Mouse (Mus musculus) CH12.LX (cell line): ENCODE data around the gene Dvl2. TPM values are rescaled to one million over a fixed set of nuclear protein-coding genes. Genes with fewer than 3 reads are reported as not detected.

Experiments used
- DNase-seq: peaks from one replicate; pipeline ENCODE4 v3.0.0-alpha.2; 2013; ENCODE audit errors: extremely low read depth
- H3K27ac ChIP-seq: 2 replicates; pipeline ENCODE4 v1.5.1; 2012; ENCODE audit warnings: low read depth, mild to moderate bottlenecking, control low read depth, moderate library complexity; ENCODE audit not compliant: insufficient read depth
- H3K27me3 ChIP-seq: replicated peaks from 2 replicates; pipeline ENCODE3; 2012; ENCODE audit warnings: inconsistent platforms
- H3K36me3 ChIP-seq, 2 experiments: replicated peaks in 1 of 2; 2 replicates each; pipeline versions ENCODE3 to v1.6.1; 2012; ENCODE audit warnings: inconsistent platforms in 1 of 2, low read length in 1 of 2, mild to moderate bottlenecking in 1 of 2, mixed read lengths in 1 of 2, moderate library complexity in 1 of 2; ENCODE audit not compliant: control insufficient read depth in 1 of 2, insufficient read depth in 1 of 2
- H3K4me1 ChIP-seq, 2 experiments: 2 replicates each; pipeline ENCODE4 v1.6.1; 2012; ENCODE audit warnings: inconsistent platforms in 1 of 2, moderate library complexity in 1 of 2; ENCODE audit not compliant: insufficient read depth in 2 of 2, control insufficient read depth in 1 of 2
- H3K4me2 ChIP-seq: 2 replicates; pipeline ENCODE4 v1.6.1; 2012; ENCODE audit warnings: low read depth, mild to moderate bottlenecking, control low read depth; ENCODE audit not compliant: poor library complexity, insufficient read depth, severe bottlenecking
- H3K4me3 ChIP-seq, 3 experiments: fragments of 150-350 bp in 1 of 3; sonication (generic) in 1 of 3; replicated peaks in 1 of 3; 2 replicates each; pipeline versions ENCODE3 to v1.5.1; 2011 to 2012; ENCODE audit warnings: low read depth in 2 of 3, low read length in 2 of 3, mild to moderate bottlenecking in 2 of 3, moderate library complexity in 2 of 3, control low read depth in 1 of 3, improper control_type of control experiment in 1 of 3, inconsistent platforms in 1 of 3, mixed read lengths in 1 of 3; ENCODE audit not compliant: poor library complexity in 1 of 3
- H3K79me2 ChIP-seq: replicated peaks from 2 replicates; pipeline ENCODE4 v1.6.1; 2012; ENCODE audit warnings: mild to moderate bottlenecking, moderate library complexity; ENCODE audit not compliant: control insufficient read depth, poor library complexity, insufficient read depth, severe bottlenecking; ENCODE audit errors: extremely low read depth
- H3K9ac ChIP-seq: 2 replicates; pipeline ENCODE4 v1.6.1; 2012; ENCODE audit warnings: low read depth, mild to moderate bottlenecking, control low read depth, moderate library complexity; ENCODE audit not compliant: insufficient read depth
- H3K9me3 ChIP-seq: replicated peaks from 2 replicates; pipeline ENCODE3; 2012; ENCODE audit warnings: low read length, inconsistent platforms, mixed read lengths
- BHLHE40 ChIP-seq: IDR thresholded peaks from 2 replicates; pipeline ENCODE4 v1.6.1; 2011; ENCODE audit warnings: mild to moderate bottlenecking, low read depth, low read length, improper control_type of control experiment
- CHD2 ChIP-seq: IDR thresholded peaks from 2 replicates; pipeline ENCODE4 v1.6.1; 2011; ENCODE audit warnings: low read length, improper control_type of control experiment
- E2F4 ChIP-seq: IDR thresholded peaks from 2 replicates; pipeline ENCODE4 v1.6.1; 2011; ENCODE audit warnings: low read depth, low read length, improper control_type of control experiment; ENCODE audit not compliant: insufficient replicate concordance
- ELF1 ChIP-seq: IDR thresholded peaks from 2 replicates; pipeline ENCODE4 v1.6.1; 2014; ENCODE audit warnings: low read depth, mild to moderate bottlenecking, inconsistent platforms, low read length, improper control_type of control experiment
- ETS1 ChIP-seq: conservative IDR thresholded peaks from 2 replicates; pipeline ENCODE4 v1.6.1; 2012; ENCODE audit warnings: low read depth, mild to moderate bottlenecking, inconsistent platforms, low read length, improper control_type of control experiment, moderate library complexity
- GABPA ChIP-seq: IDR thresholded peaks from 2 replicates; pipeline ENCODE4 v1.6.1; 2012; ENCODE audit warnings: low read depth, low read length, improper control_type of control experiment, inconsistent platforms; ENCODE audit not compliant: insufficient replicate concordance
- HCFC1 ChIP-seq: IDR thresholded peaks from 2 replicates; pipeline ENCODE4 v1.6.1; 2012; ENCODE audit warnings: low read depth, mild to moderate bottlenecking, inconsistent platforms, low read length, improper control_type of control experiment
- IRF4 ChIP-seq: IDR thresholded peaks from 2 replicates; pipeline ENCODE4 v1.6.1; 2014; ENCODE audit warnings: low read depth, mild to moderate bottlenecking, inconsistent platforms, low read length, improper control_type of control experiment
- JUND ChIP-seq: conservative IDR thresholded peaks from 2 replicates; pipeline ENCODE4 v1.6.1; 2011; ENCODE audit warnings: low read depth, low read length, improper control_type of control experiment
- KAT2A ChIP-seq: IDR thresholded peaks from 2 replicates; pipeline ENCODE4 v1.6.1; 2012; ENCODE audit warnings: low read length, improper control_type of control experiment, inconsistent platforms; ENCODE audit not compliant: insufficient replicate concordance
- MAFK ChIP-seq: IDR thresholded peaks from 2 replicates; pipeline ENCODE4 v1.6.1; 2011; ENCODE audit warnings: low read length, improper control_type of control experiment; ENCODE audit not compliant: insufficient replicate concordance
- MEF2A ChIP-seq: IDR thresholded peaks from 2 replicates; pipeline ENCODE4 v1.6.1; 2014; ENCODE audit warnings: low read depth, mild to moderate bottlenecking, inconsistent platforms, low read length, improper control_type of control experiment, borderline replicate concordance
- MYC ChIP-seq: IDR thresholded peaks from 2 replicates; pipeline ENCODE4 v1.6.1; 2011; ENCODE audit warnings: low read depth, mild to moderate bottlenecking, improper control_type of control experiment, low read length
- POLR2A ChIP-seq: IDR thresholded peaks from 2 replicates; pipeline ENCODE4 v1.6.1; 2011; ENCODE audit warnings: low read depth, mild to moderate bottlenecking, improper control_type of control experiment, low read length
- RAD21 ChIP-seq: IDR thresholded peaks from 2 replicates; pipeline ENCODE4 v1.6.1; 2011; ENCODE audit warnings: low read depth, mild to moderate bottlenecking, low read length, improper control_type of control experiment, moderate library complexity
- SIN3A ChIP-seq: IDR thresholded peaks from 2 replicates; pipeline ENCODE4 v1.6.1; 2012; ENCODE audit warnings: low read length, improper control_type of control experiment, inconsistent platforms
- SMC3 ChIP-seq: IDR thresholded peaks from 2 replicates; pipeline ENCODE4 v1.6.1; 2011; ENCODE audit warnings: low read depth, low read length, improper control_type of control experiment
- TBP ChIP-seq: conservative IDR thresholded peaks from 2 replicates; pipeline ENCODE4 v1.6.1; 2011; ENCODE audit warnings: low read depth, low read length, improper control_type of control experiment
- ZC3H11A ChIP-seq: IDR thresholded peaks from 2 replicates; pipeline ENCODE4 v1.6.1; 2012; ENCODE audit warnings: low read depth, mild to moderate bottlenecking, inconsistent platforms, low read length, improper control_type of control experiment
- ZKSCAN1 ChIP-seq: IDR thresholded peaks from 2 replicates; pipeline ENCODE4 v1.6.1; 2012; ENCODE audit warnings: low read depth, inconsistent platforms, low read length, improper control_type of control experiment, borderline replicate concordance
- ZNF384 ChIP-seq: IDR thresholded peaks from 2 replicates; pipeline ENCODE4 v1.6.1; 2012; ENCODE audit warnings: low read depth, low read length, improper control_type of control experiment, inconsistent platforms
- dilution Hi-C: fragments of 300-500 bp; cut with MboI; formaldehyde crosslinking; loops from 2 replicates; pipeline ENCODE4 v1.14.3; 2020; ENCODE audit warnings: low sequenced_read_pairs; ENCODE audit not compliant: extremely low pct_unique_long_range_greater_than_20kb, extremely low pct_ligation_motif_present
- in situ Hi-C: fragments of 300-500 bp; cut with MboI; formaldehyde crosslinking; loops from 3 replicates; pipeline ENCODE4 v1.14.3; 2019; ENCODE audit warnings: low sequenced_read_pairs, low pct_ligation_motif_present, low pct_unique_long_range_greater_than_20kb, mixed read lengths
- polyA plus RNA-seq: library from polyadenylated mRNA; unstranded; fragments of >175 nt; gene quantifications from 2 replicates; pipeline ENCODE4 v1.2.1, GENCODE M21; 2012; ENCODE audit warnings: low read depth; ENCODE audit not compliant: insufficient read length
- total RNA-seq, 2 experiments: library from RNA; depleted of rRNA; stranded (reverse); fragments of 300-350 nt in 1 of 2; fragments of >200 nt in 1 of 2; gene quantifications; 2 replicates each; pipeline ENCODE4 v1.2.3; 2012 to 2014

The Dvl2 gene
- total and polyA plus RNA-seq, 3 experiments: 15.1 to 30.6 (median 27.1) TPM

- in situ Hi-C loops: no loop called here
- Histone ChIP-seq H3K27me3 (no peaks in the 10 kb centered on the region), H3K79me2 (no peaks in the 10 kb centered on the region), H3K27ac (no peak within 1 kb of the TSS), H3K4me1 (peaks cover 8 to 22% of the 10 kb centered on the region in 2 experiments), H3K36me3 (peaks cover 11 to 26% of the 10 kb centered on the region in 2 experiments), H3K9ac (no peak within 1 kb of the TSS)
- dilution Hi-C loops: no loop called here
- no peak for DNase-seq
- TF ChIP-seq RAD21 (no peak), CHD2 (no peak), SIN3A (no peak), E2F4 (no peak), JUND (no peak), POLR2A (no peak), ZC3H11A (no peak), ELF1 (no peak), SMC3 (no peak), HCFC1 (no peak), ETS1 (no peak), MEF2A (no peak), TBP (no peak), GABPA (no peak)
- TF ChIP-seq, all 38 proteins: peak for 0
- Histone ChIP-seq H3K9me3 (peaks cover 24% of the 10 kb centered on the region), H3K4me3 (no peak within 1 kb of the TSS), H3K4me2 (no peak within 1 kb of the TSS)
Measured at GRCm38 (mm10) chr11:69964650-69965270, 35.6 kb upstream of the Dvl2 start, which contains the start of gene Cldn7. Cldn7 (plus strand) TSS chr11:69964779.

GRCm38 (mm10) chr11:69965271-69966005, 35.0 kb upstream of the Dvl2 start:
- in situ Hi-C loops: no loop called here
- TF ChIP-seq E2F4: no peak
- TF ChIP-seq ZKSCAN1: no peak
- TF ChIP-seq BHLHE40: no peak
- TF ChIP-seq IRF4: no peak
- TF ChIP-seq MAFK: no peak
- TF ChIP-seq KAT2A: no peak
- TF ChIP-seq POLR2A: no peak
- no peak for TF ChIP-seq GABPA
- no peak for TF ChIP-seq CHD2
- no peak for TF ChIP-seq HCFC1
- no peak for TF ChIP-seq ZNF384
- TF ChIP-seq MYC: no peak
- TF ChIP-seq TBP: no peak
- no peak for TF ChIP-seq ELF1
- TF ChIP-seq, all 38 proteins: peak for 0
- Histone ChIP-seq H3K4me1 (peaks cover 15 to 28% of the 10 kb centered on the region in 2 experiments), H3K27me3 (no peaks in the 10 kb centered on the region), H3K79me2 (no peaks in the 10 kb centered on the region), H3K4me2 (no peak overlapping the region), H3K27ac (no peak overlapping the region), H3K4me3 (no peak overlapping the region), H3K9ac (no peak overlapping the region), H3K36me3 (peaks cover 11 to 29% of the 10 kb centered on the region in 2 experiments), H3K9me3 (peaks cover 24% of the 10 kb centered on the region)
- dilution Hi-C loops: no loop called here
- no peak for DNase-seq
